Comparison of ENCODE assay signal across 9 mouse cellular contexts in the genomic region with DNA sequence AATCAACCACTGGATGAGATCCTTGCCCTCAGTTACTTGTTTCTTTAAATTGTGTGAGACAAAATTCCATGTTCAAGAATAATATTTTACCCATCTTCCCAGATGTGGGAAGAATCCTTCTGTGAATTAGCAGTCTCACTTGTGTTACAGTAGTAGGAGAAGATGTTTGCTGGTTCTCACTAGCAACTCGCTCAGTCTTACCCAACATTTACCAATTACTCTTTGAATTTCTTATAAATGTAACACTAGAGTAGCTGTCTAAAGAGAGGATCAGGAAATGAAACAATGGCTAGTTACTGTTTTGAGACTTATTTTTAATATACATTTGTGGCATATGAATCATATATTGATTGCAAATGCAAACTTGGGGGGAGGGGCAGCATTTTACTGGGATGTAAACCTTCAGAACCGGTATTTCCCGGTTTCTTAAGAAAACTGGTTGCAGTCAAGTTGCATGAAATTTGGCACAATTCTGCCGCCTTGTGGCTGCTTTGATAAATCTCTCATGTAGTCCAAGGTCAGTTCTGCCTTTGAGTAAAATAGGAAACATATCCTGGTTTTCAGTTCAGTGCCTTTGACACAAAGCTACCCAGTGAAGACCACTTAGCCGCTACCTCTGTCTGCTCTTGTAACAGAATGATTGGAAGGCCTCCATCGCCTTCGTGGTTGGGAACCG. TPM values are rescaled to one million over a fixed set of nuclear protein-coding genes. Genes with fewer than 3 reads are reported as not detected.
DNase-seq lines count a peak whose midpoint lies in the region; ATAC-seq lines count a peak whose summit lies in the region.
"Had no signal": no experiment of that assay in that cellular context is flagged by ENCODE, and none has a peak within 500 bp of the region (broad histone marks: within the 10 kb centered on the region; RNA-seq: fewer than 3 reads in every experiment).

No protein-coding gene starts in this region.

- H3K4me2 ChIP-seq in intestine, embryonic 14.5 days (ENCODE audit: low read length) = no peak overlapping the region
- no peak overlapping the region for H3K4me2 ChIP-seq in intestine, embryonic 16.5 days (ENCODE audit: low read depth, low read length)
- H3K4me2 ChIP-seq in hindbrain, embryonic 13.5 days = no peak overlapping the region
- H3K4me2 ChIP-seq in midbrain, embryonic 12.5 days (replicated peaks) = no peak overlapping the region
- H3K4me2 ChIP-seq: limb, embryonic 15.5 days had no signal

- DNase-seq in intestine, embryonic 14.5 days (ENCODE audit: low spot score) = peak; percentile 84
- peak; percentile 8 for DNase-seq in adrenal gland, adult 8-10 months
- DNase-seq in embryo, embryonic 11.5 days (ENCODE audit: low read depth, low spot score) = peak; percentile 65
- peak; percentile 33 to 77 for DNase-seq in layer of hippocampus, postnatal 25 days (ENCODE audit: extremely low spot score in 1 of 2, low spot score in 1 of 2)
- no peak for DNase-seq in natural killer cell, adult 2 months (ENCODE audit: low spot score in 2 of 2)

- H3K4me1 ChIP-seq in intestine, embryonic 14.5 days (replicated peaks; ENCODE audit: control insufficient read depth, insufficient read depth, low read length) = no peaks in the 10 kb centered on the region
- H3K4me1 ChIP-seq in intestine, embryonic 16.5 days (ENCODE audit: control insufficient read depth, insufficient read depth, low read length) = no peaks in the 10 kb centered on the region
- no peaks in the 10 kb centered on the region for H3K4me1 ChIP-seq in hindbrain, embryonic 13.5 days (replicated peaks)
- H3K4me1 ChIP-seq in midbrain, embryonic 12.5 days = no peaks in the 10 kb centered on the region

- no peaks in the 10 kb centered on the region for H3K9me3 ChIP-seq in intestine, embryonic 14.5 days (ENCODE audit: control insufficient read depth, low read length)
- H3K9me3 ChIP-seq in intestine, embryonic 16.5 days (ENCODE audit: control insufficient read depth, low read length) = no peaks in the 10 kb centered on the region
- H3K9me3 ChIP-seq in hindbrain, embryonic 13.5 days = no peaks in the 10 kb centered on the region
- H3K9me3 ChIP-seq in midbrain, embryonic 12.5 days = no peaks in the 10 kb centered on the region
- H3K9me3 ChIP-seq: limb, embryonic 15.5 days had no signal

- H3K36me3 ChIP-seq in intestine, embryonic 14.5 days (ENCODE audit: control insufficient read depth, insufficient read depth, low read length) = no peaks in the 10 kb centered on the region
- H3K36me3 ChIP-seq in intestine, embryonic 16.5 days (ENCODE audit: control insufficient read depth, insufficient read depth, low read length) = no peaks in the 10 kb centered on the region
- no peaks in the 10 kb centered on the region for H3K36me3 ChIP-seq in hindbrain, embryonic 13.5 days
- H3K36me3 ChIP-seq in midbrain, embryonic 12.5 days = no peaks in the 10 kb centered on the region
- H3K36me3 ChIP-seq: limb, embryonic 15.5 days had no signal

- WGBS in intestine, embryonic 14.5 days = 35% methylated on average over 8 of the region's 8 CpGs
- WGBS in intestine, embryonic 16.5 days = 33% methylated on average over 8 of the region's 8 CpGs
- 39% methylated on average over 8 of the region's 8 CpGs for WGBS in hindbrain, embryonic 13.5 days
- WGBS in midbrain, embryonic 12.5 days = 35% methylated on average over 8 of the region's 8 CpGs

- no peak for ATAC-seq in intestine, embryonic 14.5 days (replicated peaks; ENCODE audit: low FRiP score, low TSS enrichment, low read depth)
- no peak for ATAC-seq in intestine, embryonic 16.5 days
- ATAC-seq in hindbrain, embryonic 13.5 days (ENCODE audit: low FRiP score) = peak; percentile 65; the same call in 1 of the 2 replicates
- ATAC-seq in midbrain, embryonic 12.5 days (ENCODE audit: low FRiP score, low read depth) = 0 out of 2 replicates have a peak, but pooled peaks have one; percentile 30

- H3K4me3 ChIP-seq in intestine, embryonic 14.5 days (ENCODE audit: low read depth, low read length) = no peak overlapping the region
- H3K4me3 ChIP-seq in intestine, embryonic 16.5 days (ENCODE audit: low read length) = no peak overlapping the region
- H3K4me3 ChIP-seq in hindbrain, embryonic 13.5 days = no peak overlapping the region
- H3K4me3 ChIP-seq in midbrain, embryonic 12.5 days = no peak overlapping the region
- H3K4me3 ChIP-seq: limb, embryonic 15.5 days had no signal

- H3K27ac ChIP-seq in intestine, embryonic 14.5 days (ENCODE audit: low read depth) = no peak overlapping the region
- no peak overlapping the region for H3K27ac ChIP-seq in intestine, embryonic 16.5 days (ENCODE audit: low read length)
- H3K27ac ChIP-seq in hindbrain, embryonic 13.5 days = no peak overlapping the region
- H3K27ac ChIP-seq in midbrain, embryonic 12.5 days (replicated peaks) = no peak overlapping the region
- H3K27ac ChIP-seq: limb, embryonic 15.5 days had no signal

- no peaks in the 10 kb centered on the region for H3K27me3 ChIP-seq in intestine, embryonic 14.5 days (replicated peaks; ENCODE audit: control insufficient read depth, insufficient read depth, low read length)
- H3K27me3 ChIP-seq in intestine, embryonic 16.5 days (replicated peaks; ENCODE audit: control insufficient read depth, insufficient read depth, low read length) = no peaks in the 10 kb centered on the region
- H3K27me3 ChIP-seq in hindbrain, embryonic 13.5 days = 0 out of 2 replicates have a peak, but pooled peaks cover 3% of the 10 kb centered on the region
- no peaks in the 10 kb centered on the region; the same call in 1 of the 2 replicates for H3K27me3 ChIP-seq in midbrain, embryonic 12.5 days
- H3K27me3 ChIP-seq: limb, embryonic 15.5 days had no signal

- no peak overlapping the region for H3K9ac ChIP-seq in intestine, embryonic 14.5 days (ENCODE audit: low read length)
- H3K9ac ChIP-seq in intestine, embryonic 16.5 days (ENCODE audit: low read depth, low read length) = no peak overlapping the region
- H3K9ac ChIP-seq in hindbrain, embryonic 13.5 days = no peak overlapping the region
- no peak overlapping the region for H3K9ac ChIP-seq in midbrain, embryonic 12.5 days (replicated peaks)
- H3K9ac ChIP-seq: limb, embryonic 15.5 days had no signal

RNA-seq across cellular contexts. Expression of a gene that starts 53.5 kb away (rescaled TPM):
- 0.19 TPM in 1 of 2 replicates, not detected in the other for polyA plus RNA-seq in intestine, embryonic 14.5 days (2014; fragmentation: Nextera tagmentation; extraction: Ambion mirVana)
- 0.33 TPM in 1 of 2 replicates, not detected in the other for polyA plus RNA-seq in intestine, embryonic 16.5 days (2015; fragmentation: Nextera tagmentation; extraction: Ambion mirVana)
- not detected for total RNA-seq in adrenal gland, adult 8-10 months (2022)
- polyA plus RNA-seq in hindbrain, embryonic 13.5 days (2015; fragmentation: Nextera tagmentation; extraction: Ambion mirVana) = 0.39 and 1.4 TPM in 2 replicates
- total RNA-seq in layer of hippocampus, postnatal 25 days (2021) = under 1 TPM; 0.12 to 0.21 TPM
- polyA plus RNA-seq in midbrain, embryonic 12.5 days (2016; fragmentation: Nextera tagmentation; extraction: Ambion mirVana) = 0.41 and 0.46 TPM in 2 replicates

Comparison
In these comparisons a context has a peak if more than half of its experiments do, and no peak if none do; other contexts are left out.
1. ATAC-seq: peak in hindbrain, embryonic 13.5 days (single experiment) and midbrain, embryonic 12.5 days (single experiment); none in intestine, embryonic 14.5 days (single experiment) and intestine, embryonic 16.5 days (single experiment).
2. DNase-seq: peak in intestine, embryonic 14.5 days (single experiment), adrenal gland, adult 8-10 months (single experiment), embryo, embryonic 11.5 days (single experiment) and layer of hippocampus, postnatal 25 days (2 of 2); none in natural killer cell, adult 2 months (0 of 2).